Mouse (Mus musculus) neural tube, embryonic 12.5 days (tissue): ENCODE data around the gene Galt. TPM values are rescaled to one million over a fixed set of nuclear protein-coding genes. Genes with fewer than 3 reads are reported as not detected.

ENCODE experiments used
- ATAC-seq: fragments of 200-750 bp; cut with Nextera tagmentation; 2 replicates; pipeline ENCODE4 v1.8.0; 2017; ENCODE audit warnings: low read depth, mild to moderate bottlenecking, moderate TSS enrichment, moderate library complexity; ENCODE audit not compliant: low FRiP score
- H3K27ac ChIP-seq: fragments of 300-500 bp; sonication (generic); 2 replicates; pipeline ENCODE4 v1.5.1; 2016
- H3K27me3 ChIP-seq: fragments of 300-500 bp; sonication (generic); replicated peaks from 2 replicates; pipeline ENCODE4 v1.6.1; 2016; ENCODE audit warnings: mild to moderate bottlenecking
- H3K36me3 ChIP-seq: fragments of 300-500 bp; sonication (generic); 2 replicates; pipeline ENCODE4 v1.6.1; 2016; ENCODE audit warnings: mild to moderate bottlenecking
- H3K4me1 ChIP-seq: fragments of 300-500 bp; sonication (generic); 2 replicates; pipeline ENCODE4 v1.6.1; 2016
- H3K4me2 ChIP-seq: fragments of 300-500 bp; sonication (generic); replicated peaks from 2 replicates; pipeline ENCODE4 v1.6.1; 2016; ENCODE audit warnings: mild to moderate bottlenecking
- H3K4me3 ChIP-seq: fragments of 300-500 bp; sonication (generic); 2 replicates; pipeline ENCODE4 v1.5.1; 2016
- H3K9ac ChIP-seq: fragments of 300-500 bp; sonication (generic); 2 replicates; pipeline ENCODE4 v1.6.1; 2016; ENCODE audit warnings: mild to moderate bottlenecking
- H3K9me3 ChIP-seq: fragments of 300-500 bp; sonication (generic); 2 replicates; pipeline ENCODE4 v1.6.1; 2016; ENCODE audit warnings: mild to moderate bottlenecking
- WGBS: fragments of 180-500 bp; shearing (Covaris S2); methylation state at CpG from one replicate; pipeline ENCODE4 v1.1.7; 2016; 5-methylcytosine and 5-hydroxymethylcytosine counted together
- polyA plus RNA-seq: library from polyadenylated mRNA; unstranded; fragments of >200 nt; fragmentation: Nextera tagmentation; extraction: Ambion mirVana; gene quantifications from 2 replicates; pipeline ENCODE4 v1.2.1, GENCODE M21; 2016

Galt gene
- polyA plus RNA-seq, result 25.2 and 27.3 TPM in 2 replicates

GRCm38 (mm10) chr4:41754797-41755337 lies at the start of gene Galt:
TSS of gene Galt (plus strand) at chr4:41755228.
- Histone ChIP-seq H3K27ac (peak within 1 kb of the TSS; percentile 46; the same call in 1 of the 2 replicates), H3K9me3 (no peaks in the 10 kb centered on the region)
- peak; percentile 56 for ATAC-seq

GRCm38 (mm10) chr4:41705922-41706754 lies 48.9 kb upstream of the Galt start:
- H3K27ac ChIP-seq, result no peak overlapping the region
- WGBS, result 70% methylated on average over 19 of the region's 19 CpGs
- H3K4me3 ChIP-seq, result no peak overlapping the region

More at GRCm38 (mm10) chr4:41754797-41755337, at the start of gene Galt:
- WGBS, result 12% methylated on average over 14 of the region's 14 CpGs
- Histone ChIP-seq H3K27me3 (no peaks in the 10 kb centered on the region; the same call in 1 of the 2 replicates), H3K36me3 (no peaks in the 10 kb centered on the region), H3K4me3 (peak within 1 kb of the TSS; percentile 67), H3K4me1 (peaks cover 11% of the 10 kb centered on the region; the same call in 1 of the 2 replicates), H3K9ac (peak within 1 kb of the TSS; percentile 74), H3K4me2 (peak within 1 kb of the TSS; percentile 96)

GRCm38 (mm10) chr4:41707011-41707535 lies 48.0 kb upstream of the Galt start:
- peak; percentile 77 for ATAC-seq
- H3K9ac ChIP-seq, result no peak overlapping the region
- WGBS, result under 1% methylated on average over 13 of the region's 13 CpGs

More at GRCm38 (mm10) chr4:41705922-41706754, 48.9 kb upstream of the Galt start:
- H3K36me3 ChIP-seq, result 0 out of 2 replicates have a peak, but pooled peaks cover 2% of the 10 kb centered on the region
- no peak overlapping the region for H3K9ac ChIP-seq
- 0 out of 2 replicates have a peak, but pooled peaks cover 8% of the 10 kb centered on the region for H3K27me3 ChIP-seq
- no peak; the same call in 1 of the 2 replicates for ATAC-seq
- peak overlapping the region; percentile 47; the same call in 1 of the 2 replicates for H3K4me2 ChIP-seq
- H3K9me3 ChIP-seq, result no peaks in the 10 kb centered on the region
- peaks cover 24% of the 10 kb centered on the region for H3K4me1 ChIP-seq

GRCm38 (mm10) chr4:41708192-41708745 lies 46.8 kb upstream of the Galt start:
- H3K4me3 ChIP-seq, result no peak overlapping the region
- 44% methylated on average over 8 of the region's 8 CpGs for WGBS
- no peak overlapping the region for H3K9ac ChIP-seq
- no peak for ATAC-seq
- H3K36me3 ChIP-seq, result peaks cover 11% of the 10 kb centered on the region; the same call in 1 of the 2 replicates
- peaks cover 40% of the 10 kb centered on the region for H3K4me1 ChIP-seq
- H3K27ac ChIP-seq, result no peak overlapping the region
- H3K4me2 ChIP-seq, result no peak overlapping the region
- 0 out of 2 replicates have a peak, but pooled peaks cover 8% of the 10 kb centered on the region for H3K27me3 ChIP-seq
- H3K9me3 ChIP-seq, result no peaks in the 10 kb centered on the region

More at GRCm38 (mm10) chr4:41707011-41707535, 48.0 kb upstream of the Galt start:
- H3K4me1 ChIP-seq, result peaks cover 30% of the 10 kb centered on the region
- H3K27me3 ChIP-seq, result 0 out of 2 replicates have a peak, but pooled peaks cover 8% of the 10 kb centered on the region
- peaks cover 7% of the 10 kb centered on the region; the same call in 1 of the 2 replicates for H3K36me3 ChIP-seq
- peak overlapping the region; percentile 47 for H3K4me2 ChIP-seq
- no peak overlapping the region for H3K27ac ChIP-seq
- H3K9me3 ChIP-seq, result no peaks in the 10 kb centered on the region
- no peak overlapping the region for H3K4me3 ChIP-seq

GRCm38 (mm10) chr4:41710229-41710628 lies 44.8 kb upstream of the Galt start:
- ATAC-seq, result no peak
- Histone ChIP-seq H3K9me3 (no peaks in the 10 kb centered on the region), H3K27me3 (0 out of 2 replicates have a peak, but pooled peaks cover 7% of the 10 kb centered on the region), H3K9ac (no peak overlapping the region), H3K27ac (no peak overlapping the region), H3K4me3 (no peak overlapping the region), H3K36me3 (peaks cover 11% of the 10 kb centered on the region; the same call in 1 of the 2 replicates), H3K4me1 (peaks cover 44% of the 10 kb centered on the region), H3K4me2 (no peak overlapping the region)
- 61% methylated on average over 4 of the region's 4 CpGs for WGBS

- H3K27ac ChIP-seq, result no peak overlapping the region
- H3K4me2 ChIP-seq, result peak overlapping the region; percentile 93
- no peaks in the 10 kb centered on the region for H3K9me3 ChIP-seq
- WGBS, result 83% methylated on average over 16 of the region's 16 CpGs
- ATAC-seq, result no peak
- peaks cover 20% of the 10 kb centered on the region for H3K36me3 ChIP-seq
- H3K4me3 ChIP-seq, result peak overlapping the region; percentile 77
- H3K4me1 ChIP-seq, result peaks cover 42% of the 10 kb centered on the region
- H3K9ac ChIP-seq, result peak overlapping the region; percentile 86
- no peaks in the 10 kb centered on the region for H3K27me3 ChIP-seq
Observed at GRCm38 (mm10) chr4:41711705-41712375, 43.2 kb upstream of the Galt start.

GRCm38 (mm10) chr4:41712421-41713196 lies 42.4 kb upstream of the Galt start:
- Histone ChIP-seq H3K9ac (peak overlapping the region; percentile 86), H3K27ac (no peak overlapping the region), H3K36me3 (peaks cover 27% of the 10 kb centered on the region), H3K27me3 (no peaks in the 10 kb centered on the region), H3K4me2 (peak overlapping the region; percentile 93), H3K4me3 (peak overlapping the region; percentile 77), H3K4me1 (peaks cover 39% of the 10 kb centered on the region), H3K9me3 (no peaks in the 10 kb centered on the region)
- ATAC-seq, result no peak
- 56% methylated on average over 31 of the region's 31 CpGs for WGBS

GRCm38 (mm10) chr4:41713197-41714067 lies 41.6 kb upstream of the Galt start, which contains the start of gene Rpp25l:
TSS of gene Rpp25l (minus strand) at chr4:41713534.
- peaks cover 33% of the 10 kb centered on the region for H3K4me1 ChIP-seq
- no peaks in the 10 kb centered on the region for H3K27me3 ChIP-seq
- peak within 1 kb of the TSS; percentile 77 for H3K4me3 ChIP-seq
- under 1% methylated on average over 61 of the region's 61 CpGs for WGBS
- H3K27ac ChIP-seq, result no peak within 1 kb of the TSS
- peak within 1 kb of the TSS; percentile 93 for H3K4me2 ChIP-seq
- peak within 1 kb of the TSS; percentile 86 for H3K9ac ChIP-seq
- H3K9me3 ChIP-seq, result no peaks in the 10 kb centered on the region
- ATAC-seq, result peak; percentile 72
- peaks cover 35% of the 10 kb centered on the region for H3K36me3 ChIP-seq

GRCm38 (mm10) chr4:41714276-41714675 lies 40.8 kb upstream of the Galt start:
- peak overlapping the region; percentile 93 for H3K4me2 ChIP-seq
- ATAC-seq, result no peak
- H3K4me1 ChIP-seq, result peaks cover 33% of the 10 kb centered on the region
- H3K27me3 ChIP-seq, result no peaks in the 10 kb centered on the region
- no peaks in the 10 kb centered on the region for H3K9me3 ChIP-seq
- peaks cover 44% of the 10 kb centered on the region for H3K36me3 ChIP-seq
- H3K4me3 ChIP-seq, result no peak overlapping the region
- no peak overlapping the region for H3K9ac ChIP-seq
- 15% methylated on average over 8 of the region's 8 CpGs for WGBS
- H3K27ac ChIP-seq, result no peak overlapping the region

GRCm38 (mm10) chr4:41715082-41715481 lies 39.9 kb upstream of the Galt start:
- Histone ChIP-seq H3K4me3 (no peak overlapping the region), H3K4me2 (no peak overlapping the region), H3K9me3 (no peaks in the 10 kb centered on the region), H3K27me3 (no peaks in the 10 kb centered on the region), H3K9ac (no peak overlapping the region), H3K4me1 (peaks cover 33% of the 10 kb centered on the region), H3K27ac (no peak overlapping the region), H3K36me3 (peaks cover 51% of the 10 kb centered on the region)
- WGBS, result 83% methylated on average over 8 of the region's 8 CpGs
- ATAC-seq, result no peak
